Mouse (Mus musculus) stomach, postnatal 0 days (tissue): ENCODE results near the gene Twistnb. TPM values are rescaled to one million over a fixed set of nuclear protein-coding genes. Genes with fewer than 3 reads are reported as not detected.
A peak's percentile ranks its signal among the peaks of the same experiment; 100 is the strongest.

Source experiments
- ATAC-seq: fragments of 200-750 bp; cut with Nextera tagmentation; 2 replicates; pipeline ENCODE4 v1.8.0; 2017; ENCODE audit not compliant: low FRiP score, low TSS enrichment
- DNase-seq: peaks from one replicate; pipeline ENCODE4 v3.0.0-alpha.2; 2016; ENCODE audit warnings: low spot score
- H3K27ac ChIP-seq: fragments of 300-500 bp; sonication (generic); replicated peaks from 2 replicates; pipeline ENCODE4 v1.5.1; 2014; ENCODE audit warnings: mild to moderate bottlenecking, control low read depth
- H3K27me3 ChIP-seq: fragments of 300-500 bp; sonication (generic); 2 replicates; pipeline ENCODE4 v1.6.1; 2014; ENCODE audit warnings: low read length; ENCODE audit not compliant: control insufficient read depth, insufficient read depth
- H3K36me3 ChIP-seq: fragments of 300-500 bp; sonication (generic); 2 replicates; pipeline ENCODE4 v1.6.1; 2014; ENCODE audit warnings: low read length, mixed read lengths; ENCODE audit not compliant: control insufficient read depth, insufficient read depth
- H3K4me1 ChIP-seq: fragments of 300-500 bp; sonication (generic); replicated peaks from 2 replicates; pipeline ENCODE4 v1.6.1; 2014; ENCODE audit warnings: antibody characterized with exemption; ENCODE audit not compliant: control insufficient read depth, insufficient read depth
- H3K4me2 ChIP-seq: fragments of 300-500 bp; sonication (generic); replicated peaks from 2 replicates; pipeline ENCODE4 v1.6.1; 2014; ENCODE audit warnings: low read depth, mild to moderate bottlenecking, control low read depth, moderate library complexity
- H3K4me3 ChIP-seq: fragments of 300-500 bp; sonication (generic); 2 replicates; pipeline ENCODE4 v1.5.1; 2014; ENCODE audit warnings: low read depth, low read length, control low read depth
- H3K9ac ChIP-seq: fragments of 300-500 bp; sonication (generic); 2 replicates; pipeline ENCODE4 v1.6.1; 2014; ENCODE audit warnings: mild to moderate bottlenecking, low read length, control low read depth, mixed read lengths
- H3K9me3 ChIP-seq: fragments of 300-500 bp; sonication (generic); 2 replicates; pipeline ENCODE4 v1.6.1; 2016; ENCODE audit warnings: low read length; ENCODE audit not compliant: control insufficient read depth
- CTCF ChIP-seq: IDR thresholded peaks from 2 replicates; pipeline ENCODE4 v1.5.1; 2016; ENCODE audit warnings: antibody characterized with exemption, low read depth, mild to moderate bottlenecking, moderate library complexity
- EP300 ChIP-seq: optimal IDR thresholded peaks from 2 replicates; pipeline ENCODE3; 2016; ENCODE audit warnings: antibody characterized with exemption
- WGBS: fragments of 180-500 bp; shearing (Covaris S2); extraction: QIAGEN DNeasy Blood & Tissue Kit; methylation state at CpG from one replicate; pipeline ENCODE4 v1.1.7; 2014; 5-methylcytosine and 5-hydroxymethylcytosine counted together
- polyA plus RNA-seq: library from polyadenylated mRNA; unstranded; fragments of >200 nt; fragmentation: Nextera tagmentation; extraction: Ambion mirVana; gene quantifications from 2 replicates; pipeline ENCODE4 v1.2.1, GENCODE M21; 2015

The Twistnb gene
- 40.9 and 44.9 TPM in 2 replicates for polyA plus RNA-seq

- Histone ChIP-seq H3K9me3 (no peaks in the 10 kb centered on the region), H3K4me2 (peak within 1 kb of the TSS; percentile 82), H3K36me3 (no peaks in the 10 kb centered on the region), H3K27me3 (no peaks in the 10 kb centered on the region), H3K4me3 (peak within 1 kb of the TSS; percentile 97), H3K9ac (peak within 1 kb of the TSS; percentile 92), H3K4me1 (no peaks in the 10 kb centered on the region), H3K27ac (peak within 1 kb of the TSS; percentile 81)
- ATAC-seq (peak; percentile 96), DNase-seq (peak; percentile 97)
- under 1% methylated on average over 66 of the region's 66 CpGs for WGBS
- TF ChIP-seq CTCF = peak; percentile 85
- no peak for TF ChIP-seq EP300
These were observed at the start of gene Twistnb for GRCm38 (mm10) chr12:33429387-33430160. TSS of gene Twistnb (plus strand) at chr12:33429635.

DNA sequence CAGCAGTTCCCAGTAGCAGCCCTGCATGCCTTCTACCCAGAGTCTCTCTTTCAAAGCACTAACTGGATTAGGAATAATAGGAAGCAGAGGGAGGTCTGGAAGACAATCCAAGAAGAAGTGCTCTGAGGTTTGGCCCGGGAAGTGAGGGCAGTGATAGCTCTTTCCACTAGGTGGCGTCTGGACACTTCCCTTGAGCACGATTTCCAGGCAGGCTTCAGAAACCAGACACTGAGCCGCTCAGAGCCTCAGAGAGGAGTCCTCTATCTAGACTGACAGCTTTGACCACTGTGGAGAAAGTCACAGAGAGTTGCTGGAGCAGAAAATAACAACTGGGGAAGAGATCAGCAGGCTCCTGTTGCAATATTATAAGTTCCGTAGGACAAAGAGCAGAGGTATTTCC is 40.6 kb upstream of the Twistnb start:
- DNase-seq (peak; percentile 62), ATAC-seq (peak; percentile 68; the same call in 1 of the 2 replicates)
- Histone ChIP-seq H3K4me2 (no peak overlapping the region), H3K4me1 (no peaks in the 10 kb centered on the region), H3K27me3 (no peaks in the 10 kb centered on the region), H3K4me3 (no peak overlapping the region), H3K9me3 (no peaks in the 10 kb centered on the region), H3K36me3 (no peaks in the 10 kb centered on the region), H3K9ac (no peak overlapping the region), H3K27ac (no peak overlapping the region)
- WGBS = 12% methylated on average over 5 of the region's 5 CpGs
- TF ChIP-seq EP300 (no peak), CTCF (peak; percentile 91)

- DNase-seq (no peak), ATAC-seq (no peak)
- Histone ChIP-seq H3K36me3 (no peaks in the 10 kb centered on the region), H3K9me3 (no peaks in the 10 kb centered on the region), H3K27ac (no peak overlapping the region), H3K4me2 (no peak overlapping the region), H3K27me3 (no peaks in the 10 kb centered on the region), H3K4me1 (no peaks in the 10 kb centered on the region), H3K4me3 (no peak overlapping the region), H3K9ac (no peak overlapping the region)
- no peak; the same call in 1 of the 2 replicates for TF ChIP-seq CTCF
- no peak for TF ChIP-seq EP300
- WGBS = 58% methylated on average over 2 of the region's 2 CpGs
These were observed 38.4 kb upstream of the Twistnb start for GRCm38 (mm10) chr12:33390844-33391560.

- no peak for DNase-seq
- TF ChIP-seq CTCF = no peak
- no peak for TF ChIP-seq EP300
- no peak for ATAC-seq
- H3K27me3 ChIP-seq = no peaks in the 10 kb centered on the region
- H3K36me3 ChIP-seq = no peaks in the 10 kb centered on the region
- H3K4me2 ChIP-seq = peak within 1 kb of the TSS; percentile 34
- no peak within 1 kb of the TSS for H3K27ac ChIP-seq
- H3K9ac ChIP-seq = no peak within 1 kb of the TSS
- no peak within 1 kb of the TSS for H3K4me3 ChIP-seq
- H3K4me1 ChIP-seq = no peaks in the 10 kb centered on the region
- no peaks in the 10 kb centered on the region for H3K9me3 ChIP-seq
- 10% methylated on average over 24 of the region's 24 CpGs for WGBS
These were observed 34.4 kb upstream of the Twistnb start, which contains the start of gene Efcab10 for GRCm38 (mm10) chr12:33394804-33395623. TSS of gene Efcab10 (plus strand) at chr12:33394854.

GRCm38 (mm10) chr12:33403265-33403693 is 26.2 kb upstream of the Twistnb start:
- Histone ChIP-seq H3K27ac (no peak overlapping the region), H3K9me3 (no peaks in the 10 kb centered on the region), H3K4me3 (no peak overlapping the region), H3K36me3 (no peaks in the 10 kb centered on the region), H3K9ac (no peak overlapping the region), H3K4me2 (no peak overlapping the region), H3K27me3 (no peaks in the 10 kb centered on the region), H3K4me1 (no peaks in the 10 kb centered on the region)
- no peak for TF ChIP-seq CTCF
- no peak for TF ChIP-seq EP300
- ATAC-seq = no peak
- WGBS = 18% methylated on average over 7 of the region's 7 CpGs
- DNase-seq = no peak
